Mouse (Mus musculus): Measurements from ENCODE around the gene Alkbh5. TPM values are rescaled to one million over a fixed set of nuclear protein-coding genes. Genes with fewer than 3 reads are reported as not detected.

The Alkbh5 gene
- polyA plus RNA-seq, 1 experiment from 2014 or later: 30.1 TPM

- H3K4me1 ChIP-seq (ENCODE audit: control insufficient read depth, insufficient read depth, low read length): no peaks in the 10 kb centered on the region
- H3K4me2 ChIP-seq (ENCODE audit: low read depth, low read length): no peak overlapping the region
- no peak overlapping the region for H3K27ac ChIP-seq (replicated peaks; ENCODE audit: low read depth, low read length)
- H3K9ac ChIP-seq (ENCODE audit: low read depth, low read length): no peak overlapping the region
- ATAC-seq (ENCODE audit: low read depth): no peak
- 76% methylated on average over 4 of the region's 4 CpGs for WGBS
- H3K36me3 ChIP-seq (ENCODE audit: control insufficient read depth, insufficient read depth, low read length): no peaks in the 10 kb centered on the region
- no peaks in the 10 kb centered on the region for H3K27me3 ChIP-seq (replicated peaks; ENCODE audit: control insufficient read depth, insufficient read depth, low read length)
- H3K9me3 ChIP-seq (ENCODE audit: control insufficient read depth, low read length): no peaks in the 10 kb centered on the region
- no peak overlapping the region for H3K4me3 ChIP-seq (ENCODE audit: low read depth, low read length)
- no peak for DNase-seq (ENCODE audit: low spot score)
Observed at GRCm38 (mm10) chr11:60518305-60518704, 17.9 kb upstream of the Alkbh5 start.

- no peaks in the 10 kb centered on the region for H3K27me3 ChIP-seq (replicated peaks; ENCODE audit: control insufficient read depth, insufficient read depth, low read length)
- 71% methylated on average over 5 of the region's 5 CpGs for WGBS
- H3K36me3 ChIP-seq (ENCODE audit: control insufficient read depth, insufficient read depth, low read length): no peaks in the 10 kb centered on the region
- ATAC-seq (ENCODE audit: low read depth) (no peak), DNase-seq (ENCODE audit: low spot score) (no peak)
- no peaks in the 10 kb centered on the region for H3K9me3 ChIP-seq (ENCODE audit: control insufficient read depth, low read length)
- no peak overlapping the region for H3K4me2 ChIP-seq (ENCODE audit: low read depth, low read length)
- H3K9ac ChIP-seq (ENCODE audit: low read depth, low read length): no peak overlapping the region
- no peak overlapping the region for H3K27ac ChIP-seq (replicated peaks; ENCODE audit: low read depth, low read length)
- H3K4me3 ChIP-seq (ENCODE audit: low read depth, low read length): no peak overlapping the region
- H3K4me1 ChIP-seq (ENCODE audit: control insufficient read depth, insufficient read depth, low read length): no peaks in the 10 kb centered on the region
Observed at GRCm38 (mm10) chr11:60522027-60522426, 14.2 kb upstream of the Alkbh5 start.

GRCm38 (mm10) chr11:60522661-60523365 lies 13.4 kb upstream of the Alkbh5 start:
- 79% methylated on average over 6 of the region's 6 CpGs for WGBS
- Histone ChIP-seq H3K27me3 (replicated peaks; ENCODE audit: control insufficient read depth, insufficient read depth, low read length) (no peaks in the 10 kb centered on the region), H3K4me1 (ENCODE audit: control insufficient read depth, insufficient read depth, low read length) (no peaks in the 10 kb centered on the region), H3K4me2 (ENCODE audit: low read depth, low read length) (no peak overlapping the region), H3K9ac (ENCODE audit: low read depth, low read length) (no peak overlapping the region), H3K36me3 (ENCODE audit: control insufficient read depth, insufficient read depth, low read length) (no peaks in the 10 kb centered on the region), H3K9me3 (ENCODE audit: control insufficient read depth, low read length) (no peaks in the 10 kb centered on the region), H3K27ac (replicated peaks; ENCODE audit: low read depth, low read length) (no peak overlapping the region), H3K4me3 (ENCODE audit: low read depth, low read length) (no peak overlapping the region)
- ATAC-seq (ENCODE audit: low read depth) (no peak), DNase-seq (ENCODE audit: low spot score) (no peak)

- Histone ChIP-seq H3K4me2 (ENCODE audit: low read depth, low read length) (no peak overlapping the region), H3K27me3 (replicated peaks; ENCODE audit: control insufficient read depth, insufficient read depth, low read length) (no peaks in the 10 kb centered on the region), H3K9me3 (ENCODE audit: control insufficient read depth, low read length) (no peaks in the 10 kb centered on the region), H3K4me1 (ENCODE audit: control insufficient read depth, insufficient read depth, low read length) (no peaks in the 10 kb centered on the region), H3K4me3 (ENCODE audit: low read depth, low read length) (no peak overlapping the region), H3K9ac (ENCODE audit: low read depth, low read length) (no peak overlapping the region), H3K27ac (replicated peaks; ENCODE audit: low read depth, low read length) (no peak overlapping the region), H3K36me3 (ENCODE audit: control insufficient read depth, insufficient read depth, low read length) (no peaks in the 10 kb centered on the region)
- 43% methylated on average over 4 of the region's 4 CpGs for WGBS
- DNase-seq (ENCODE audit: low spot score): no peak
- ATAC-seq (ENCODE audit: low read depth): no peak
Observed at GRCm38 (mm10) chr11:60526461-60526860, 9.7 kb upstream of the Alkbh5 start.

GRCm38 (mm10) chr11:60535676-60536075 lies 505 bp upstream of the Alkbh5 start:
- Histone ChIP-seq H3K4me3 (ENCODE audit: low read depth, low read length) (no peak overlapping the region), H3K9ac (ENCODE audit: low read depth, low read length) (peak overlapping the region; percentile 95), H3K9me3 (ENCODE audit: control insufficient read depth, low read length) (no peaks in the 10 kb centered on the region), H3K36me3 (ENCODE audit: control insufficient read depth, insufficient read depth, low read length) (0 out of 2 replicates have a peak, but pooled peaks cover 2% of the 10 kb centered on the region), H3K4me2 (ENCODE audit: low read depth, low read length) (peak overlapping the region; percentile 98; the same call in 1 of the 2 replicates), H3K27ac (replicated peaks; ENCODE audit: low read depth, low read length) (peak overlapping the region; percentile 100), H3K27me3 (replicated peaks; ENCODE audit: control insufficient read depth, insufficient read depth, low read length) (no peaks in the 10 kb centered on the region), H3K4me1 (ENCODE audit: control insufficient read depth, insufficient read depth, low read length) (peaks cover 14% of the 10 kb centered on the region)
- 86% methylated on average over 2 of the region's 2 CpGs for WGBS
- no peak for DNase-seq (ENCODE audit: low spot score)
- no peak for ATAC-seq (ENCODE audit: low read depth)

- Histone ChIP-seq H3K4me2 (ENCODE audit: low read depth, low read length) (peak overlapping the region; percentile 98), H3K9ac (ENCODE audit: low read depth, low read length) (peak overlapping the region; percentile 95), H3K27me3 (replicated peaks; ENCODE audit: control insufficient read depth, insufficient read depth, low read length) (no peaks in the 10 kb centered on the region), H3K36me3 (ENCODE audit: control insufficient read depth, insufficient read depth, low read length) (peaks cover 7% of the 10 kb centered on the region), H3K4me3 (ENCODE audit: low read depth, low read length) (peak overlapping the region; percentile 96), H3K9me3 (ENCODE audit: control insufficient read depth, low read length) (no peaks in the 10 kb centered on the region), H3K27ac (replicated peaks; ENCODE audit: low read depth, low read length) (peak overlapping the region; percentile 100), H3K4me1 (ENCODE audit: control insufficient read depth, insufficient read depth, low read length) (peaks cover 21% of the 10 kb centered on the region)
- DNase-seq (ENCODE audit: low spot score) (peak; percentile 96), ATAC-seq (ENCODE audit: low read depth) (peak; percentile 84)
- WGBS: under 1% methylated on average over 35 of the region's 37 CpGs
Observed at GRCm38 (mm10) chr11:60536859-60537467, 782 bp downstream of the Alkbh5 start.

GRCm38 (mm10) chr11:60537468-60538347 lies 1.5 kb downstream of the Alkbh5 start:
- Histone ChIP-seq H3K9ac (ENCODE audit: low read depth, low read length) (peak overlapping the region; percentile 95), H3K4me2 (ENCODE audit: low read depth, low read length) (peak overlapping the region; percentile 98), H3K9me3 (ENCODE audit: control insufficient read depth, low read length) (no peaks in the 10 kb centered on the region), H3K36me3 (ENCODE audit: control insufficient read depth, insufficient read depth, low read length) (peaks cover 14% of the 10 kb centered on the region), H3K4me3 (ENCODE audit: low read depth, low read length) (peak overlapping the region; percentile 96), H3K4me1 (ENCODE audit: control insufficient read depth, insufficient read depth, low read length) (peaks cover 28% of the 10 kb centered on the region), H3K27ac (replicated peaks; ENCODE audit: low read depth, low read length) (peak overlapping the region; percentile 100), H3K27me3 (replicated peaks; ENCODE audit: control insufficient read depth, insufficient read depth, low read length) (no peaks in the 10 kb centered on the region)
- under 1% methylated on average over 47 of the region's 91 CpGs for WGBS
- ATAC-seq (ENCODE audit: low read depth) (peak; percentile 90), DNase-seq (ENCODE audit: low spot score) (peak; percentile 99)

- peak overlapping the region; percentile 100 for H3K27ac ChIP-seq (replicated peaks; ENCODE audit: low read depth, low read length)
- H3K27me3 ChIP-seq (replicated peaks; ENCODE audit: control insufficient read depth, insufficient read depth, low read length): no peaks in the 10 kb centered on the region
- ATAC-seq (ENCODE audit: low read depth) (no peak), DNase-seq (ENCODE audit: low spot score) (peak; percentile 29)
- H3K36me3 ChIP-seq (ENCODE audit: control insufficient read depth, insufficient read depth, low read length): peaks cover 17% of the 10 kb centered on the region
- peak overlapping the region; percentile 96 for H3K4me3 ChIP-seq (ENCODE audit: low read depth, low read length)
- WGBS: under 1% methylated on average over 59 of the region's 93 CpGs
- no peaks in the 10 kb centered on the region for H3K9me3 ChIP-seq (ENCODE audit: control insufficient read depth, low read length)
- H3K9ac ChIP-seq (ENCODE audit: low read depth, low read length): peak overlapping the region; percentile 95
- H3K4me2 ChIP-seq (ENCODE audit: low read depth, low read length): peak overlapping the region; percentile 98
- H3K4me1 ChIP-seq (ENCODE audit: control insufficient read depth, insufficient read depth, low read length): peaks cover 30% of the 10 kb centered on the region
Observed at GRCm38 (mm10) chr11:60538371-60539281, 2.4 kb downstream of the Alkbh5 start.

Measured in embryonic facial prominence, embryonic 14.5 days (tissue).